Mouse (Mus musculus) heart, embryonic 12.5 days (tissue): ENCODE data around the gene Kat6b. TPM values are rescaled to one million over a fixed set of nuclear protein-coding genes. Genes with fewer than 3 reads are reported as not detected.

Experiments
- ATAC-seq: fragments of 200-750 bp; cut with Nextera tagmentation; 2 replicates; pipeline ENCODE4 v1.8.0; 2017; ENCODE audit warnings: moderate TSS enrichment, moderate library complexity; ENCODE audit not compliant: insufficient number of reproducible peaks, low FRiP score
- H3K27ac ChIP-seq: fragments of 300-500 bp; sonication (generic); 2 replicates; pipeline ENCODE4 v1.5.1; 2016; ENCODE audit warnings: mild to moderate bottlenecking, moderate library complexity; ENCODE audit not compliant: poor library complexity, severe bottlenecking
- H3K27me3 ChIP-seq: fragments of 300-500 bp; sonication (generic); replicated peaks from 2 replicates; pipeline ENCODE4 v1.6.1; 2016; ENCODE audit warnings: mild to moderate bottlenecking, moderate library complexity
- H3K36me3 ChIP-seq: fragments of 300-500 bp; sonication (generic); 2 replicates; pipeline ENCODE4 v1.6.1; 2016; ENCODE audit warnings: mild to moderate bottlenecking, moderate library complexity
- H3K4me1 ChIP-seq: fragments of 300-500 bp; sonication (generic); replicated peaks from 2 replicates; pipeline ENCODE4 v1.6.1; 2016; ENCODE audit warnings: mild to moderate bottlenecking
- H3K4me2 ChIP-seq: fragments of 300-500 bp; sonication (generic); 2 replicates; pipeline ENCODE4 v1.6.1; 2016; ENCODE audit warnings: mild to moderate bottlenecking, moderate library complexity
- H3K4me3 ChIP-seq: fragments of 300-500 bp; sonication (generic); 2 replicates; pipeline ENCODE4 v1.5.1; 2016; ENCODE audit warnings: mild to moderate bottlenecking
- H3K9ac ChIP-seq: fragments of 300-500 bp; sonication (generic); 2 replicates; pipeline ENCODE4 v1.6.1; 2016; ENCODE audit warnings: mild to moderate bottlenecking, moderate library complexity
- H3K9me3 ChIP-seq: fragments of 300-500 bp; sonication (generic); replicated peaks from 2 replicates; pipeline ENCODE4 v1.6.1; 2016; ENCODE audit warnings: mild to moderate bottlenecking, moderate library complexity
- WGBS: fragments of 180-500 bp; shearing (Covaris S2); methylation state at CpG from one replicate; pipeline ENCODE4 v1.1.7; 2016; 5-methylcytosine and 5-hydroxymethylcytosine counted together
- polyA plus RNA-seq: library from polyadenylated mRNA; unstranded; fragments of >200 nt; fragmentation: Nextera tagmentation; extraction: Ambion mirVana; gene quantifications from 2 replicates; pipeline ENCODE4 v1.2.1, GENCODE M21; 2016

Gene Kat6b
- polyA plus RNA-seq, 1 experiment from 2014 or later: 12.2 TPM

GRCm38 (mm10) chr14:21673100-21673499 lies 191.9 kb downstream of the Kat6b start:
- H3K4me3 ChIP-seq: no peak overlapping the region
- H3K27ac ChIP-seq: no peak overlapping the region
- H3K4me2 ChIP-seq: no peak overlapping the region
- H3K9ac ChIP-seq: no peak overlapping the region
- H3K36me3 ChIP-seq: peaks cover 35% of the 10 kb centered on the region
- ATAC-seq: no peak
- H3K27me3 ChIP-seq: no peaks in the 10 kb centered on the region
- H3K4me1 ChIP-seq: no peaks in the 10 kb centered on the region
- no peaks in the 10 kb centered on the region for H3K9me3 ChIP-seq
- 84% methylated on average over 4 of the region's 4 CpGs for WGBS

GRCm38 (mm10) chr14:21674471-21674870 lies 193.2 kb downstream of the Kat6b start:
- no peak overlapping the region for H3K4me2 ChIP-seq
- no peak overlapping the region for H3K27ac ChIP-seq
- H3K9ac ChIP-seq: no peak overlapping the region
- ATAC-seq: no peak
- peaks cover 21% of the 10 kb centered on the region for H3K36me3 ChIP-seq
- no peaks in the 10 kb centered on the region for H3K27me3 ChIP-seq
- H3K9me3 ChIP-seq: no peaks in the 10 kb centered on the region
- peaks cover 7% of the 10 kb centered on the region for H3K4me1 ChIP-seq
- no peak overlapping the region for H3K4me3 ChIP-seq
- 59% methylated on average over 5 of the region's 5 CpGs for WGBS

- Histone ChIP-seq H3K27ac (no peak overlapping the region), H3K9ac (no peak overlapping the region), H3K4me1 (peaks cover 18% of the 10 kb centered on the region), H3K36me3 (0 out of 2 replicates have a peak, but pooled peaks cover 6% of the 10 kb centered on the region), H3K4me2 (no peak overlapping the region), H3K9me3 (no peaks in the 10 kb centered on the region), H3K4me3 (no peak overlapping the region), H3K27me3 (no peaks in the 10 kb centered on the region)
- 81% methylated on average over 2 of the region's 2 CpGs for WGBS
- ATAC-seq: no peak
Observed at GRCm38 (mm10) chr14:21676223-21676622, 195.0 kb downstream of the Kat6b start.

- Histone ChIP-seq H3K4me1 (peaks cover 28% of the 10 kb centered on the region), H3K4me2 (no peak overlapping the region), H3K27ac (no peak overlapping the region), H3K9me3 (no peaks in the 10 kb centered on the region), H3K36me3 (no peaks in the 10 kb centered on the region), H3K4me3 (no peak overlapping the region), H3K27me3 (no peaks in the 10 kb centered on the region), H3K9ac (no peak overlapping the region)
- no peak for ATAC-seq
- WGBS: 42% methylated on average over 7 of the region's 7 CpGs
Observed at GRCm38 (mm10) chr14:21678509-21679285, 197.5 kb downstream of the Kat6b start.

- H3K4me2 ChIP-seq: no peak overlapping the region
- no peak overlapping the region for H3K4me3 ChIP-seq
- 30% methylated on average over 8 of the region's 8 CpGs for WGBS
- no peak overlapping the region for H3K9ac ChIP-seq
- H3K27me3 ChIP-seq: no peaks in the 10 kb centered on the region
- no peaks in the 10 kb centered on the region for H3K9me3 ChIP-seq
- ATAC-seq: 0 out of 2 replicates have a peak, but pooled peaks have one; percentile 3
- H3K4me1 ChIP-seq: peaks cover 35% of the 10 kb centered on the region
- H3K27ac ChIP-seq: peak overlapping the region; percentile 37
- no peaks in the 10 kb centered on the region for H3K36me3 ChIP-seq
Observed at GRCm38 (mm10) chr14:21679631-21680201, 198.5 kb downstream of the Kat6b start.

- H3K27ac ChIP-seq: no peak overlapping the region
- 0 out of 2 replicates have a peak, but pooled peaks have one; percentile 30 for ATAC-seq
- H3K36me3 ChIP-seq: no peaks in the 10 kb centered on the region
- peaks cover 45% of the 10 kb centered on the region for H3K4me1 ChIP-seq
- H3K27me3 ChIP-seq: peaks cover 12% of the 10 kb centered on the region
- no peak overlapping the region for H3K4me3 ChIP-seq
- H3K4me2 ChIP-seq: peak overlapping the region; percentile 60
- WGBS: 2% methylated on average over 9 of the region's 9 CpGs
- H3K9ac ChIP-seq: no peak overlapping the region
- H3K9me3 ChIP-seq: no peaks in the 10 kb centered on the region
Observed at GRCm38 (mm10) chr14:21682681-21683129, 201.5 kb downstream of the Kat6b start.

GRCm38 (mm10) chr14:21683834-21684233 lies 202.6 kb downstream of the Kat6b start:
- Histone ChIP-seq H3K27me3 (peaks cover 22% of the 10 kb centered on the region), H3K9me3 (no peaks in the 10 kb centered on the region), H3K9ac (no peak overlapping the region), H3K36me3 (no peaks in the 10 kb centered on the region), H3K4me3 (no peak overlapping the region), H3K4me2 (no peak overlapping the region), H3K4me1 (peaks cover 42% of the 10 kb centered on the region), H3K27ac (no peak overlapping the region)
- no peak for ATAC-seq
- 62% methylated on average over 4 of the region's 4 CpGs for WGBS

- Histone ChIP-seq H3K4me2 (no peak overlapping the region), H3K9ac (no peak overlapping the region), H3K27me3 (peaks cover 22% of the 10 kb centered on the region), H3K4me3 (no peak overlapping the region), H3K4me1 (peaks cover 27% of the 10 kb centered on the region), H3K36me3 (no peaks in the 10 kb centered on the region), H3K9me3 (no peaks in the 10 kb centered on the region), H3K27ac (no peak overlapping the region)
- ATAC-seq: no peak
- WGBS: 79% methylated on average over 10 of the region's 10 CpGs
Observed at GRCm38 (mm10) chr14:21685411-21686146, 204.3 kb downstream of the Kat6b start.

GRCm38 (mm10) chr14:21686376-21687279 lies 205.4 kb downstream of the Kat6b start:
- Histone ChIP-seq H3K27me3 (peaks cover 22% of the 10 kb centered on the region), H3K4me3 (peak overlapping the region; percentile 44), H3K4me2 (peak overlapping the region; percentile 82), H3K4me1 (peaks cover 29% of the 10 kb centered on the region), H3K36me3 (no peaks in the 10 kb centered on the region), H3K27ac (no peak overlapping the region), H3K9me3 (no peaks in the 10 kb centered on the region), H3K9ac (peak overlapping the region; percentile 54)
- 8% methylated on average over 47 of the region's 49 CpGs for WGBS
- peak; percentile 49 for ATAC-seq

GRCm38 (mm10) chr14:21691070-21691469 lies 209.8 kb downstream of the Kat6b start:
- Histone ChIP-seq H3K27me3 (peaks cover 17% of the 10 kb centered on the region), H3K4me2 (no peak overlapping the region), H3K27ac (no peak overlapping the region), H3K9ac (no peak overlapping the region), H3K36me3 (no peaks in the 10 kb centered on the region), H3K4me3 (no peak overlapping the region), H3K4me1 (peaks cover 12% of the 10 kb centered on the region), H3K9me3 (peaks cover 3% of the 10 kb centered on the region; the same call in 1 of the 2 replicates)
- WGBS: 78% methylated on average over 3 of the region's 3 CpGs
- no peak for ATAC-seq
